Mouse (Mus musculus) myocyte (in vitro differentiated cells): ENCODE results near the gene Hipk2.

Experiments used
- E2F4 ChIP-seq: IDR thresholded peaks from one replicate; pipeline ENCODE4 v1.6.1; 2011; ENCODE audit warnings: mild to moderate bottlenecking, control low read depth, moderate library complexity; ENCODE audit not compliant: insufficient read depth
- MAX ChIP-seq: IDR thresholded peaks from one replicate; pipeline ENCODE4 v1.6.1; 2011; ENCODE audit warnings: low read depth, mild to moderate bottlenecking, control low read depth
- MYOD1 ChIP-seq, 3 experiments: IDR thresholded peaks; one replicate each; pipeline ENCODE4 v1.6.1; 2011; ENCODE audit warnings: control low read depth in 2 of 3, low read depth in 2 of 3, mild to moderate bottlenecking in 2 of 3, moderate library complexity in 1 of 3; ENCODE audit not compliant: insufficient read length in 2 of 3, control insufficient read depth in 1 of 3
- MYOG ChIP-seq, 3 experiments: IDR thresholded peaks; one replicate each; pipeline ENCODE4 v1.6.1; 2011; ENCODE audit warnings: control low read depth in 2 of 3, low read depth in 2 of 3, mild to moderate bottlenecking in 2 of 3; ENCODE audit not compliant: insufficient read length in 2 of 3, control insufficient read depth in 1 of 3, insufficient read depth in 1 of 3
- POLR2A ChIP-seq: IDR thresholded peaks from one replicate; pipeline ENCODE4 v1.6.1; 2011; ENCODE audit warnings: low read depth, mild to moderate bottlenecking, control low read depth, moderate library complexity; ENCODE audit not compliant: insufficient read length
- USF1 ChIP-seq: IDR thresholded peaks from one replicate; pipeline ENCODE4 v1.6.1; 2011; ENCODE audit warnings: low read depth, mild to moderate bottlenecking, control low read depth, moderate library complexity

DNA sequence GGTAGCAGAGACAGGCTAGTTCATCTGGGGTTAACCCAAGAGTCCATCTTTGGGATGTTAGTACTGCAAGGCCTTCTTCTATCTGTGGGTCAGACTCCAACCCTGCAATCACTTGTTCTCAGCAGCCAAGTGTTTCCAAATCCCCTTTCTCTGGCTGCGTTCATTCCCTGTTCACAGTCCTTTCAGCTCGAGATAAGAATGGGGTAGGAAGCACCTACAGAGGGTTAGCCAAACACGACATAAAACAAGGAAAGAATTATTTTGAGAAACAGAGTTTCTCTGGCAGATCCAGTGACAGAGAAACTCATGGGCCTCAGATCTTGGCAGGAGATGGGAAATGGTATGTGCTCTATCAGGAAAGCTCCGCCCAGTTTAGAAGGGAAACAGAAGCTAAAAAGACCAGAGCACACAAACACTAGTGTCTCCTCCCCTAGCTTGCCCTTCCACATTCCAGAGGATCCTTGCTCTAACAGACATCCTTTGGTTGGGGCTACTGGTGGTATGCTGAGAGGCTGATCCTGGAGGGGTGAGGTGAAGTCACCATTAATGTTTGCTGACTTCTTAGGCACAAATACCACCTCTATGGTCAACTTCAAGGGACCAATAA lies 104.8 kb downstream of the Hipk2 start:
- no peak for TF ChIP-seq USF1
- no peak for TF ChIP-seq POLR2A
- no peak for TF ChIP-seq MYOG (IDR thresholded peaks at IDR 0.05; ENCODE audit: control insufficient read depth in 1 of 3, insufficient read depth in 1 of 3, insufficient read length in 2 of 3, low read depth in 2 of 3)
- no peak for TF ChIP-seq E2F4
- no peak for TF ChIP-seq MYOD1 (IDR thresholded peaks at IDR 0.05; ENCODE audit: control insufficient read depth in 1 of 3, insufficient read length in 2 of 3, low read depth in 2 of 3)
- no peak for TF ChIP-seq MAX
